Mouse (Mus musculus): ENCODE results near the gene Sfrp5. TPM values are rescaled to one million over a fixed set of nuclear protein-coding genes. Genes with fewer than 3 reads are reported as not detected.

Gene Sfrp5
- polyA plus RNA-seq, 1 experiment = not detected

DNA sequence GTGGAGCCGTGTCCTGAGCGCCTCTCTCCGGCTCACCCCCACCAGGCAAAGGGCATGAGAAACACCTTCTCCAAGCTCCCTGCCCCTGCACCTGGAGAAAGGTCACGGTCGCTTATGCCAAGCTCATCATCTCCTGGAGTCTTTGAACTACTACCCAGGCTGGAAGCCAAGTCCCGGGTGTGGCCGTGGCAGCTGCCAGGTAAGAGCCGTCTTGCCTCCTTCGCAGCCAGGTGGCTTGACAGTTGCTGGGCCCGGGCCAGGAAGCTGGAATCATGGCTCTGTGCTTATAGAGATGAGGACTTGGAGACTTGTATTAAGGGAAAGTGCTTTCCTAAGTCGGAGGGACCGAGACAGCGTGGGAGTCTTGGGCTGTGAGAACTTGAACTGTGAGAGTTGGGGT lies 28.9 kb upstream of the Sfrp5 start:
- H3K27me3 ChIP-seq (ENCODE audit: control insufficient read depth) = peaks cover 4% of the 10 kb centered on the region
- 0 out of 2 replicates have a peak, but pooled peaks cover 2% of the 10 kb centered on the region for H3K9me3 ChIP-seq (ENCODE audit: control insufficient read depth, low read length)
- H3K4me1 ChIP-seq (ENCODE audit: control insufficient read depth) = peaks cover 31% of the 10 kb centered on the region
- H3K4me3 ChIP-seq (replicated peaks) = no peak overlapping the region
- TF ChIP-seq GATA1 (IDR thresholded peaks at IDR 0.05; ENCODE audit: low read length) = no peak
- TF ChIP-seq TAL1 (IDR thresholded peaks at IDR 0.05; ENCODE audit: low read length) = no peak
- H3K36me3 ChIP-seq (ENCODE audit: control insufficient read depth) = no peaks in the 10 kb centered on the region

DNA sequence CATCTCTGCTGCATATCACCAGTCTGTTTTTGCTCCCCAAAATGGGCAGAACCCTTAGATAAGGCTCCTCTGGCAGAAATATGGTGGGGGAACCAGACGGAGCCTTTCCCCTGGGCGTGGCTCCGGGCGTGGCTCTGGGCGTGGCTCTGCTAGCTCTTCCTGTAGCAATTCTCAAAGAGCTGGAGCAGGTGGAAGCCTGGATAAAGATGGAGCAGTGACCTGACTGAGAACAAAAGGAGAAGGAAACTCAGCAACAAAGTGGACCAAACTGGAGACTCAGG lies 28.2 kb upstream of the Sfrp5 start:
- H3K4me3 ChIP-seq (replicated peaks) = peak overlapping the region; percentile 35
- H3K4me1 ChIP-seq (ENCODE audit: control insufficient read depth) = peaks cover 31% of the 10 kb centered on the region

DNA sequence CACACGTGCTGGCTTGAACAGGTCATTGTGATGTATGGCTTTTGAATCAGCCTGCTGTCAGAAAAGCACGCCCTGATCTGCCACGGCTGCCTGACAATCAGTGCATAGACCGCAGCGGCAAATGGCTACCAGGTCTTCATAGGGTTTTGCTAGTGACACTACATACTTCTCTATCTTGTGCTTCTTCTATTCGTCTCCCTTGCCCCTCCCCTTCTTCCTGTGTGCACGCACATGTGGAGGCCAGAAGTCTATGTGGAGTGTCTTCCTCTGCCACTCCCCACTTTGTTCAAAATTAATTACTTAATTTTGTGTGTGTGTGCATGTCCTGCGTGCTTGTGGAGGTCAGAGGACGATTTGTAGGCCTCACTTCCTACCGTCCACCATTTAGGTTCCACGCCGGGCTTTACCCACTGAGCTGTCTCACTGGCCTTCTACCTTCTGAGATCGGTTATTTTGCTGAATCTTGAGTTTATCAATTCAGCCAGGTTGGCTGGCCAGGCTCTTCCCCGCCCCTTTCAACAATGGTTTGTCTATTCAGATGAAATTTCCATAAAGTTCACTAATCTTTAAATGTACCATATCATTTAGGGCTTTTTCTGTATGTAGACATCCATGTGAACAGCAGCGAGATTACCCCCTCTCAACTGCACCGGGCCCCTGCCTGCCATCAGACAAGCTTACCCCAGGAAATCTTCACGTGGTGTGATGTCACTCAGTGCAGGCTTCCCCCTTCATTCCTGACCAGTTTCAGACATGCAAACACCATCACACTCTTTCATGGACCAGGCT lies 27.6 kb upstream of the Sfrp5 start:
- Histone ChIP-seq H3K4me3 (replicated peaks) (peak overlapping the region; percentile 35), H3K27me3 (ENCODE audit: control insufficient read depth) (peaks cover 4% of the 10 kb centered on the region), H3K9me3 (ENCODE audit: control insufficient read depth, low read length) (0 out of 2 replicates have a peak, but pooled peaks cover 2% of the 10 kb centered on the region), H3K36me3 (ENCODE audit: control insufficient read depth) (no peaks in the 10 kb centered on the region), H3K4me1 (ENCODE audit: control insufficient read depth) (peaks cover 31% of the 10 kb centered on the region)
- TF ChIP-seq TAL1 (IDR thresholded peaks at IDR 0.05; ENCODE audit: low read length) = no peak
- TF ChIP-seq GATA1 (IDR thresholded peaks at IDR 0.05; ENCODE audit: low read length) = no peak

More for the DNA sequence above, 28.2 kb upstream of the Sfrp5 start:
- H3K9me3 ChIP-seq (ENCODE audit: control insufficient read depth, low read length) = 0 out of 2 replicates have a peak, but pooled peaks cover 2% of the 10 kb centered on the region
- H3K27me3 ChIP-seq (ENCODE audit: control insufficient read depth) = peaks cover 4% of the 10 kb centered on the region
- TF ChIP-seq TAL1 (IDR thresholded peaks at IDR 0.05; ENCODE audit: low read length) (no peak), GATA1 (IDR thresholded peaks at IDR 0.05; ENCODE audit: low read length) (no peak)
- H3K36me3 ChIP-seq (ENCODE audit: control insufficient read depth) = no peaks in the 10 kb centered on the region

DNA sequence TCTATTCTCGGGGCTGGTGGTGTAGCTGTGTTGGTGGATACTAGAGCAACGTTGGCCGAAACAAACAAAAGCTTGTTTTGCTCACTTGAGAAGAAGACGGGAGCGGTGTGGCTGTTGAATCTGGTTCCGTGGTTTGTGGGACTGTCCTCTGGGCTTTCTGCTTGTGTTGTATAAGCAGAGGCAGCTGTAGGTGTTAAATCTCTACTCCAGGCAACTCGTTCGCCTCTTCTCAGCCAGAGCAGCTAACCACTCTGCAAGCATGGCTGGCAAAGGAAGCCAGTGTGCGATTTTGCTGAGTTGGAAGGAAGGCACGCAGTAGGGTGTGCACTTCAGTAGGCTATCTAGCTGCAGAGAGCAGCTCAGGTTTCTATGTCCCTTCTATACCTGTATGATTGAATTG lies 24.4 kb upstream of the Sfrp5 start:
- H3K36me3 ChIP-seq (ENCODE audit: control insufficient read depth) = no peaks in the 10 kb centered on the region
- TF ChIP-seq GATA1 (IDR thresholded peaks at IDR 0.05; ENCODE audit: low read length) (no peak), TAL1 (IDR thresholded peaks at IDR 0.05; ENCODE audit: low read length) (no peak)
- no peaks in the 10 kb centered on the region; the same call in none of the 2 replicates for H3K27me3 ChIP-seq (ENCODE audit: control insufficient read depth)
- H3K4me1 ChIP-seq (ENCODE audit: control insufficient read depth) = peaks cover 25% of the 10 kb centered on the region
- no peaks in the 10 kb centered on the region for H3K9me3 ChIP-seq (ENCODE audit: control insufficient read depth, low read length)
- H3K4me3 ChIP-seq (replicated peaks) = no peak overlapping the region

GRCm38 (mm10) chr19:42217374-42217763 lies 15.3 kb upstream of the Sfrp5 start:
- H3K4me1 ChIP-seq (ENCODE audit: control insufficient read depth) = no peaks in the 10 kb centered on the region
- H3K4me3 ChIP-seq (replicated peaks) = no peak overlapping the region
- TF ChIP-seq GATA1 (IDR thresholded peaks at IDR 0.05; ENCODE audit: low read length) = no peak
- TF ChIP-seq TAL1 (IDR thresholded peaks at IDR 0.05; ENCODE audit: low read length) = no peak
- no peaks in the 10 kb centered on the region for H3K36me3 ChIP-seq (ENCODE audit: control insufficient read depth)
- H3K27me3 ChIP-seq (ENCODE audit: control insufficient read depth) = no peaks in the 10 kb centered on the region
- H3K9me3 ChIP-seq (ENCODE audit: control insufficient read depth, low read length) = no peaks in the 10 kb centered on the region

GRCm38 (mm10) chr19:42216699-42217373 lies 14.8 kb upstream of the Sfrp5 start:
- H3K27me3 ChIP-seq (ENCODE audit: control insufficient read depth) = no peaks in the 10 kb centered on the region
- TF ChIP-seq GATA1 (IDR thresholded peaks at IDR 0.05; ENCODE audit: low read length) (no peak), TAL1 (IDR thresholded peaks at IDR 0.05; ENCODE audit: low read length) (no peak)
- H3K9me3 ChIP-seq (ENCODE audit: control insufficient read depth, low read length) = no peaks in the 10 kb centered on the region
- no peaks in the 10 kb centered on the region for H3K4me1 ChIP-seq (ENCODE audit: control insufficient read depth)
- no peak overlapping the region for H3K4me3 ChIP-seq (replicated peaks)
- no peaks in the 10 kb centered on the region for H3K36me3 ChIP-seq (ENCODE audit: control insufficient read depth)

GRCm38 (mm10) chr19:42214601-42215000 lies 12.5 kb upstream of the Sfrp5 start:
- no peaks in the 10 kb centered on the region for H3K9me3 ChIP-seq (ENCODE audit: control insufficient read depth, low read length)
- no peaks in the 10 kb centered on the region for H3K4me1 ChIP-seq (ENCODE audit: control insufficient read depth)
- no peaks in the 10 kb centered on the region for H3K36me3 ChIP-seq (ENCODE audit: control insufficient read depth)
- no peak overlapping the region for H3K4me3 ChIP-seq (replicated peaks)
- no peaks in the 10 kb centered on the region for H3K27me3 ChIP-seq (ENCODE audit: control insufficient read depth)
- TF ChIP-seq GATA1 (IDR thresholded peaks at IDR 0.05; ENCODE audit: low read length) (no peak), TAL1 (IDR thresholded peaks at IDR 0.05; ENCODE audit: low read length) (no peak)

DNA sequence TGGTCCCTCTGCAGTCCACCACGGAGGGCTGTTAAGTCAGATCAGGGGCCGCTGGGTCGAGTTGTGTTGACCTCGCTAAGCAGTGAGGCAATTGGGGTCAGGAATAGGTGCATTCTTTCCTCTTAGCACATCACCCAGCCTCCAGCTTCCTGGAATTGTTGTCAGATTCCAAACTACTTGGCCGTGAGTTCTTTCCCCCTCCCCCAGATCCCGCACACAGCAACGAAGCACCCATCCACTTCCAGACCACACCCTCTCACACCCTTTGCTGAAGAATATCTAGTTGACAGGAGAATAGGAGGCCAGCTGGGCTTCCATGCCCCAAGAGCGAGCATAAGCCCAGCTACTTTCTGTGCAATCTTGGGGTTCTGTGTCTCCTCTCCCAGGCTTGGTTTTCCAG lies 9.9 kb upstream of the Sfrp5 start:
- Histone ChIP-seq H3K27me3 (ENCODE audit: control insufficient read depth) (no peaks in the 10 kb centered on the region), H3K9me3 (ENCODE audit: control insufficient read depth, low read length) (no peaks in the 10 kb centered on the region), H3K36me3 (ENCODE audit: control insufficient read depth) (no peaks in the 10 kb centered on the region), H3K4me1 (ENCODE audit: control insufficient read depth) (no peaks in the 10 kb centered on the region), H3K4me3 (replicated peaks) (no peak overlapping the region)
- TF ChIP-seq TAL1 (IDR thresholded peaks at IDR 0.05; ENCODE audit: low read length) (no peak), GATA1 (IDR thresholded peaks at IDR 0.05; ENCODE audit: low read length) (no peak)

DNA sequence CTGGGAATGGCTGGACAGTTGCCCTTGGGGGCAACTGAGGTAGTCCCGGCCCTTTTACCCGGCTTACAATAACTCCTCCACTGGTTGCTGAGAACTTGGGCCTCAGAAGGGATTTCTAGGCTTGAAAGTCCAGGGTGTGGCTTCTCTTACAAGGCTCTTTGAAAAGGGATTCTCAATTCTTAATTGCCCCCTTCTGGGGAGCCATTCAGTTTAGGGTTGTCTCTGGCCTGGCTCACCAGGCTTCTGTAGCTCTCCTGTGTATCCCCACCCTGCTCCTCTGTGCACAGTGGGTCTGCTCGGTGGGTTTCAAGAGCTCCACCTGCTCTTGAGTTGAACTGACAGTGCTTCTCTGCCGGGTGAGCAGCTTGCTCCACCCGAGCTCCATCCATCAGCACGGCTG lies 7.9 kb upstream of the Sfrp5 start:
- no peak overlapping the region for H3K4me3 ChIP-seq (replicated peaks)
- no peaks in the 10 kb centered on the region for H3K9me3 ChIP-seq (ENCODE audit: control insufficient read depth, low read length)
- no peaks in the 10 kb centered on the region for H3K4me1 ChIP-seq (ENCODE audit: control insufficient read depth)
- H3K27me3 ChIP-seq (ENCODE audit: control insufficient read depth) = no peaks in the 10 kb centered on the region
- no peaks in the 10 kb centered on the region for H3K36me3 ChIP-seq (ENCODE audit: control insufficient read depth)
- TF ChIP-seq GATA1 (IDR thresholded peaks at IDR 0.05; ENCODE audit: low read length) = no peak
- no peak for TF ChIP-seq TAL1 (IDR thresholded peaks at IDR 0.05; ENCODE audit: low read length)

Data from erythroblast, embryonic 14.5 days (primary cell).